Mouse (Mus musculus): ENCODE results near the gene Rbm10.

The Rbm10 gene

DNA sequence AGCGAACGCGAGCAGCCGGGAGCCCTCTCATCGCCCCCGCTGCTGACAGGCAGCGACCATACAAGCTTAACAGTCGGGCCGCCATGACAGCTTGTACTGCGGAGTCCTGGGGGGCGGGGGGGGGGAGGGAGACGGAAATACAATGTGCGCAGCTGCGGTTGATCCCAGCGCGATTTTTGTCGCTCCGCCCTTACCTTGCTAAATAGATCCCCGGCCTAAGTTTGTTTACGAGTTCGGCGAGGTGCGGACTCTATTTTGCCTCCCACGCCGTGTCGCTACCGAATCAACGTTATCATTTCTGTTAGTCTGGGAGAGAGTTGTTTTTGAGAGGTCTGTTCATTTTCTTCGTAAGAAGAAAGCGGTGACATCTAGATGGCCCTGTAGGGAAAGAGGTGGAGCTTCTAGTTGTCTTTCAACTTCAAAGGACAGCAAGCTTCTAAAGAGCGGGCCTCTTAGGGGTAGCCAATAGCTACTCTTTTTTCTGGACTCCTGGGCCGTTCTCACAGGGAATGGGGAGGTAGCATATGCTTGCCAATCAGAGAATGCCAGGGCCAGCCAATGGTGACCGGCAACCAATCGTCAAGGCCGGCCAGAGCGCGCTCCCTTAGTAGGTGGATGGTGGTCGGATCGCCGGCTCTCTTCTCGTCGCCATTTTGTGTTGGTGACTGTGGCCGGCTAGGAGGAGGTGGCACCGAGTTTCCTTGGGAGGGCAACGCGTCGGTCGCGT, at the start of gene Rbm10, which contains the start of gene Ndufb11:
Rbm10 (plus strand) TSS at position 328 of the 727 bp plus-strand sequence.
Ndufb11 (minus strand) TSS at position 444 of the 727 bp plus-strand sequence.
- DNase-seq (ENCODE audit: low spot score in 2 of 2), result peak; percentile 84

DNA sequence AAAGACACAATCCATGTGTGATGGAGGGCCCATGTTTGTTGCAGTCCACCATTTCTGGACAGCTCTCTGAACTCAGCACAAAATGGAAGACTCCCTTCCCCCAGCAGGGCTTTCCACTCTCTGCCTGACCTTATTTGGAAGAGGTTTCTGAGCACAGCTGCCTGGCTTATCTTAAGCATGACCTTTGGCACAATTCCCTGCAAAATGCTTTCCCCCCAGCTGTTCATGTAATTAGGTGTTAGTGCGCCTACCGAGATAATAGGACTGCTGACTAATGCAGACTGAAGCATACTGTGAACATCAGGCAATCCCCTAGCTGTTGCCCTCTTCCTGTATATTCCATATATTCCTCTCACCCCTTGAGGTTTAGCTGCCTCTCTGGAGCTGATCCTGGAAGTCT, 46.3 kb upstream of the Rbm10 start:
- DNase-seq (ENCODE audit: low spot score in 2 of 2), result no peak

DNA sequence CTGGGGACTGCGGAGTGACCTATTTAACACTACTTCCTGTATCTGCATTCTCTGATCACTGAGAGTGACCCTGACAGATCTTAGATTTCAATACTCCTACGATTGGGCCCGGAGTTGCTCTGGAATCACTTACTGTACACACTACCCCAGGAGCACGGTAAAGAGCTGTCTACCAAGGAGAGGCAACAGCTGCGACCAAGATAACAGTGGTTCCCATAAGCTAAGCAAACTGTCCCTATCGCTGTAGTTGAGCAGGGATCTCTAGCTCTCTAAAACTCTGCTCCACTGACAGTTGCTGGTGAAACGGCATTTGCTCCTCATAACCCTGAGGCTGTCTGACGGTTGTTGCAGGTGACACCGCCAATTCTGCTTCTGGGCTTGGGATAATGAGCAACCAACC, 44.6 kb upstream of the Rbm10 start:
- no peak for DNase-seq (ENCODE audit: low spot score in 2 of 2)

DNA sequence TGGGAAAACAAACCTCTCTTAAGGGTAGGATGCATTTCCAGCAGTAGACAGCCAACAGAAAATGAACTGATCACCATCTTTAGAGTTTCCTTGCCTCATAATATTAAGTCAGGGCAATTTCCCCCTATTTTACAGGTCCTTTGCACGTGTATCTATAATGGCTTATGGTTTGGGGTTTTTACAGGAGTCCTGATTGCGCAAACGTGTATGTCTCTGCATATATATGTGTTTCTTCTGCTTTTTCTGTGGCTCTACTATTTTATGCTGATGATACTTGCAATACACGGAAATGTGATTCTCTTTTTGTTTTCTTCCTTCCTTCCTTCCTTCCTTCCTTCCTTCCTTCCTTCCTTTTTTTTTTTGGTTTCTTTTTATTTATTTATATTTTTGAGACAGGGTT, 43.4 kb upstream of the Rbm10 start:
- DNase-seq (ENCODE audit: low spot score in 2 of 2), result no peak

DNA sequence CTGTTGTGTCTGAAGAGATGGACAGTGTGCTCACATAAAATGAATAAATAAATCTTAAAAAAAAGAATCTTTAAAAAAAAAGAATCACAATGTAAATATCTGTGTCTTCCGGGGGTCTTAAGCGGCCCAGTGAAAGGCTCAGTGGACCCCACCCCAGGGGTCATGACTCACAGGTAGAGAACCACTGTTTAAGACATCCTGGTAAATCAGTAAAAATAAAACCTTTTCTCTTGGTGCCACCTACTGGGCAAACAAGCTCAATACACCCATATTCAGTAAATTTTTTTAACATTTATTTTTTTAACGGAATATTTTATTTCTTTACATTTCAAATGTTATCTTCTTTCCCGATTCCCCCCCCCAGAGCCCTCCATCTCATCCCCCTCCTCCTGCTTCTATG, 29.3 kb upstream of the Rbm10 start:
- DNase-seq (ENCODE audit: low spot score in 2 of 2), result no peak

DNA sequence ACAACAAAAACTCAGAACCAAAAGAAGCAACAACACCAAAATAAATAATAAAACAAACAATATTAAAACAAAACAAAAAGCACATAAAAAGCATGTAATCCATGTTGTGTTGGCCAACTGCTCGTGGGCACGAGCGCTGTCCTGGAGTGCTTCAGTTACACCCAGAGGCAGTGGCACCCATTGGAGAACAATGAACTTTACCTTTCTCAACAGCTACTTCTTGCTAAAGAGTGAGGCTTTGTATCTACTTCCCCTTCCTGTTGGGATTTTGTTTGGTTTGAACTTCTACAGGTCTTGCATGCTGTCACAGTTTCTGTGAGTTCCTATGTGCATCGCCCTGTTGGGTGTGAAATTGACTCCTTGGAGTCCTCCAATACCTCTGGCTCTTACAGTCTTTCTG, 8.8 kb upstream of the Rbm10 start:
- no peak for DNase-seq (ENCODE audit: low spot score in 2 of 2)

DNA sequence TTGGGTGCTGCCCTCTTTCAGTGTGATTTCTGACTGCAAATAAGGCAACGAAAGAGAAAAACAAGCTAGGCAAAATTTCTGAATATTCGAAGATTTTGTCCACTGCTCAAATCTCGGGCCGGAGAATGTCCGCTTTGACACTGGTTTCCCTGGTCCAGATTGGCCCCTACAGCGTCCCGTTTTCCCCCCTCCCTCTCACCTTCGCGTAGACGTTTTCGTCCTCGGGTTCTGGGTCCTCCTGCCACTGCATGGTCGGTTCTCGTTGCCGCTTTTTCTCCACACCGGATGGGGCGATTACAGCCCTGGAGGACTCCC, 485 bp upstream of the Rbm10 start:
- no peak for DNase-seq (ENCODE audit: low spot score in 2 of 2)

DNA sequence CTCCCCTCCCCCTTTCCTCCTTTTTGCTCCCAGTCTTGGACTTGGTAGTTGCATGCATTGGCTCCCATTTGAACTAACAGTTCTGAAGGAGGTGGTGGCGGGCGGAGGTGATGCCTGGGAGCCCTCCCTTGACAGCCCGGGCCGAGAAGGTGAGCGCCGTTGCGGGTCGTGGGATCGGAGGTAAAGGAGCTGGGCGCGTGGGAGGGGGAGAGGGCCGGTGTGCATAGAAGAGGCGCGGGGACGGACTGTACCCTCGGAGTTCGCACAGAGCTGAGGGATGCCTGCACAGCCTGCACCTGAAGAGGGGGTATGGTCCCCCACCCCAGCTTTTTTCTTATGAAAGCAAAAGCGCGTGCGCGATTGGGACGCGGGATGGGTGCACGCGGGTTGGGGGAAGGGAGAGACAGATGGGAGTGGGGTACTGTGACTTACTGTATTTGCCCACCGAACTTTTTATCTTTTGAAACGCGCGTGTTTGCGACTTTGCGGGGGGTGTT, 648 bp downstream of the Rbm10 start:
- DNase-seq (ENCODE audit: low spot score in 2 of 2), result no peak

DNA sequence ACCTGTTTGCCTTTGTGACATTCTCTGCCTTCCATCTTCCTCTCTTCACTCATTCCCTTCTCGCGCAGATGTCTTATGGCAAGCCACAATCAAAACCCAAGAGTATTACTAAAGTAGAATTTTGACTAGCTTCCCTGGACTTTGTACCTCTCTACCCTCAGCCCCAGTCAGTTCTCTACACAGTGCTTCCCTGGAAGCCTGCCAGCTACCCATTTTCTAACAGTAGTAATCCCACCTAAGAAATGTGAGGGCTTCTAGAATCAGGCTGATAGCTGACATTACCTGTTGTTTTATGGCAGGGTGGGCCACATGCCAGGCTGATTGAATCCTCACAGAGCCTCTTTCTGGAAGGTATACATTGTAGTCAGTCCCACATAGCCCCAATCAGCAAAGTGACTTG, 20.8 kb downstream of the Rbm10 start:
- no peak for DNase-seq (ENCODE audit: low spot score in 2 of 2)

DNA sequence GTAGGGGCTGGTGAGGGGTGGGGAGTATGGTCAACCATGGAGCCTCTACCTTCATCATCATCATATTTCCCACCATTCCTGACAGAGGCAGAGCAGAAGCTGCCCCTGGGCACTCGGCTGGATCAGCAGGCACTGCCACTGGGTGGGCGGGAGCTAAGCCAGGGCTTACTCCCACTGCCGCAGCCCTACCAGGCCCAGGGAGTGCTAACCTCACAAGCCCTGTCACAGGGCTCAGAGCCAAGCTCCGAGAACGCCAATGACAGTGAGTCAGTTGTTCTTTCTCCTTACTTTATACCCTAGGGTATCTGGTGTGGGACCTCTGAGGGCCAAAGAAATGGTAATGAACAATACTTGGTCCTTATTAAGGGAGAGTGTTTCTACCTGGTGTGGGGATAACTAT, 27.5 kb downstream of the Rbm10 start:
- no peak for DNase-seq (ENCODE audit: low spot score in 2 of 2)

DNA sequence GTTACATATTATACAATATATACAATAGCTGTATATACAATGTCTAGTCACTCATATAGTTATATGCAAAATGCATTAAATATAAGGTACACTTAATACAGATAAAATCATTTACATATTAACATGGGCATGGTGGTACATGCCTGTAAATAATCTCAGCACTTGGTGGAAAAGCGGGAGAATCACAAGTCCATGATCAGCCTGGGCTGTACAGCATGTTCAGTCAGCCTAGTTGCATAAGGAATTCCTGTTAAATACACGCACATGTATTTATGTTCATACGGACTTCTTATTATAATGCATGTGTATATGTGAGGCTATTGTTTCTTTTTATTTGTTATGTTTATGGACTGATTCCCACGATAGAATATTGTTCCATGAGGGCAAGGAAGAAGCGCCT, 40.3 kb downstream of the Rbm10 start:
- no peak for DNase-seq (ENCODE audit: low spot score in 2 of 2)

DNA sequence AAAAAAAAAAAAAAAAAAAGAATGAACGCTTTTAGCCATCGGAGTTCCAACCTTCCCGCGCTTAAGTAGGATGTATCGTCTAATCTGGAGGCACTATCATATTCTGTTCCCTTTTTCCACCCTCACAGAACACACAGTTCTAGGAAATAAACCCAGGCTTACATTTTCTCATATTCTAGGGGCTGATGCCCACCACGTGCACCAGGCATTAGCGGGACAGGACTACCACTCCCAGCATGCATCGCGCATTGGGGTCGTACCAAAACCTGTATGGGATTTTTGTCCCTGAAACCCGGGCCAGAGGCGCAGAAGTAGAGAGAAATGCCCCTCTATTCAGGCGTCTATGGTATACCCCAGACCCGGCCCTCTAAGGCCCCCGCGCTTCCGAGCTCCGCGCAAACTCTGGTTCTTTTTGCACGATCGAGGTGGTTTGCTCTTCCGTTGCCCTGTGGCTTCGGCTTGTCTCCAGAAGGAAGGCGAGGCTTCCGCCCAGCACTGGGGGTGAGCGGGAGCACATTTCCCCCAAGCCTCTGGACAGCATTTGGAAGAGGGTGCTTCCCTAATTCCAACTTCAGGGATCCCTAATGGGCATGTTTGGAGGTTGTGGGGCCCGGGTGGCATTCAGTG, 40.8 kb downstream of the Rbm10 start, which contains the start of gene Uba1:
Uba1 (plus strand) TSS at position 301 of the 627 bp plus-strand sequence.
- DNase-seq (ENCODE audit: low spot score in 2 of 2), result peak; percentile 74 to 84

DNA sequence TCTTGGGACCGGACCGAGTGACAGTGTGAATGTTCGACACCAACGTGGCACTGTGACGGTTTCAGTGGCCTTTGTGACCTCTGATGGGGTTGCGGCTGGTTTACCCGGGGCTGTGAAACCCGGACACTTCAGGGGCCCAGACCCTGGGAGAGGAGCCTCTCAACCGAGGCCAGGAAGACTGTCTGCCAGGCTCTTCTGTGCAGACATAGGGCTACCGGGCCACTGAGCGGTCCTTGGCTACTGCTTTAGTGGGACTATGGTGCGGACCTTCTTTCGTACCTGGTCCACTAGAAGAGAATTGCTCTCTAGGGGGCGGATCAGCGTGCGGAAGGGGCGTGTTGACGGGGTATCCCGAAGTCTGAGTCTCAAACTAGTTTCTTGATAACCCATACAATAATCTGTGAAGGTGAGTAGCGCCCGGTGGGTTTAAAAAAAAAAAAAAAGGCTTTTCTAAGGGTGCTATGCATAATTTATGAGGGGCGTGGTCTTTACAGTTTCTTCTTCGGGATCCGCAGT, 41.6 kb downstream of the Rbm10 start:
- DNase-seq (ENCODE audit: low spot score in 2 of 2), result peak; percentile 2 to 4

DNA sequence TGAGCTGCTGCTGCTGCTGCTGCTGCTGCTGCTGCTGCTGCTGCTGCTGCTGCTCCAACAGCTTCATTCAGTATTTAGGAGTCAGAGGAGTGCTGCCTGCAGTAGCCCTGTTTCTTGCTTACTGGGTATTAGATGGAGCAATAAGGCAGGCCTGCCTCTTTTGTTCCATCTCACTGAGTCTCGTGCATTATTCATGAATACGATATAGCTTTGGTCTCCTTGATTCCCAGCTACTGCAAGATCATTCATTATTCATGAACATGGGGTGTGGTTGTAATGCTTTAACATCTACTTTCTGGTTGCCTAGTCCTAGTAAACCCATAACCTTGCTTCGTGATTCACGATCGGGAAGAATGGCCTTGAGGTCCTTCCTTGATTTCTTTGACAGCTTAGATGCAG, 45.0 kb downstream of the Rbm10 start:
- no peak for DNase-seq (ENCODE audit: low spot score in 2 of 2)

DNA sequence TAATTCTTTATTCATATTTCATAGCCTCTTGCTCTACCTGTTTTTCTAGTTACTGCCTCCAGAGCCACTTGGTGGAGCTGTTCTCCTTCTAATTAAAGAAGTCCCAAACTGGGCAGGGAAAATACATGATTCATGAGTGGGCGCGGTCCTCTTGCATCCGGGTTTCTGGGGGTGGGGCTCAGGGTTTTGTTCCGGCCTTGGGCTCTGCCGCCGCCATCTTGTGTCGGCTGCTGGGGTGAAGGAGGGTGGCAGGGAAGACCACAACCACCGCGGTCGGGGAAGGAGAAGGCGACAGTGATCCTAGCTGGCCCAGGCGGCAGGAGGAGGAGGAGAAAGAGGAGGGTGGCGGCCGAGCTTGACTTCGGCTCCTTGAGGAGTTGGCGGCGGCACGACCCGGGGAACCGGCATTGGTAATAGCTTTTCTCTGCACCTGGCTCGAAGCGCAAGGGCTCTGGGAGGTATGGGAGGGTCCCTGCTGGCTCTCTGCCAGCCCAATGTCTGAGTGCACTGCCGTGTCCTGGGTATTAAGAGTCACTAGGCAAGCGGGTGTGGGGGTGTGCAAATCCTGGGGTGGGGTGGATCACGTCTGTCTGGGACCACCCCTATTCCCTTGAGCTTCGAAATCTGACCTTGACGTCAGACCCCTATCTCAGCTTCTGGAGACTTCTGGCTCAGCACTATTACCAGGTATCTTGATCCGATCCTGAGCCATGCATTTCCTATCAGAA, 45.6 kb downstream of the Rbm10 start:
- DNase-seq (ENCODE audit: low spot score in 2 of 2), result peak; percentile 82 to 87

DNA sequence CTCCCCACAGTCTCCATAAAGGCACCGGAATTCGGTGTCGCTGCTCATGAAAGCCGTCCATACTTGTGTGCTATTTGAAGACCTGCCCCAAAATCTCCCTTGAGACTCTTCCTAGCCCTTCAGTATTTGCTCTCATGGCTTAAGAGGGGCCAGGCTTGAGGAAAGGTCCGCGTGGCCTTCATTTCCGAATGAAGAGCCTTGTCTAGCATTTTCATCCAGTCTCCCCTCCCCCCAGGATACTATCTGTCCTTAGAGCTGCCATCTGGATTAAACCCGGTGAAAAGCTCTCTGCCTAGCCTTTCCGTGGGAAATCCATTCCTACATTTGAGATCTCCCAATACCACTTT, 46.1 kb downstream of the Rbm10 start:
- DNase-seq (ENCODE audit: low spot score in 2 of 2), result no peak

DNA sequence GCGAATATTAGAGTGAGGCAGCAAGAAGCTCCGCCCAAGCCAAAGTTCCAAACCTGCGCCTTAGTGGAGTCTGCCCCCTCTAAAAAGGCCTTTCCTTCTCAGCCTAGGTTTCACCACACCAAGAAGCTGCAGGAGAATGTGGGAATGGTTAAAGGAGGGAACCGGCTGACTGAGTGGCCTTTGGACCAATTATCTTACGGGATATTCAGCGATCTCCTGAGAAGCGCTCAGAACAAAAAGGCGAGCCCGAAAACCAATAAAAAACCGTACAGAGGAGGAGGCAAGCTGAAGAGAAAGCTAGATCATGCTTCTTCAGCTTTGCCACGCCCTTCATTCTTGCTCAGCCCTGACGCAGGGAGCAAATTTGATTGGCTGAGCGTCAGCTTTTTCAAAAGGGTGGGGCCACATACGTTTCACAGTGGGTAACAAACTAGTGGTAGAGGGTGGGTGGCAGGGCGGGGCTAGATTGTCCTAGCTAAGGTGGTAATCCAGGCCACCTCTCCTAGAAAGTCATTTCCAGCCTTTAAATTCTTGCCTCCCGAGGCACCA, 70.3 kb downstream of the Rbm10 start, which contains the start of gene Cdk16:
Cdk16 (plus strand) TSS at position 436 of the 549 bp plus-strand sequence.
- peak; percentile 85 to 86 for DNase-seq (ENCODE audit: low spot score in 2 of 2)

DNA sequence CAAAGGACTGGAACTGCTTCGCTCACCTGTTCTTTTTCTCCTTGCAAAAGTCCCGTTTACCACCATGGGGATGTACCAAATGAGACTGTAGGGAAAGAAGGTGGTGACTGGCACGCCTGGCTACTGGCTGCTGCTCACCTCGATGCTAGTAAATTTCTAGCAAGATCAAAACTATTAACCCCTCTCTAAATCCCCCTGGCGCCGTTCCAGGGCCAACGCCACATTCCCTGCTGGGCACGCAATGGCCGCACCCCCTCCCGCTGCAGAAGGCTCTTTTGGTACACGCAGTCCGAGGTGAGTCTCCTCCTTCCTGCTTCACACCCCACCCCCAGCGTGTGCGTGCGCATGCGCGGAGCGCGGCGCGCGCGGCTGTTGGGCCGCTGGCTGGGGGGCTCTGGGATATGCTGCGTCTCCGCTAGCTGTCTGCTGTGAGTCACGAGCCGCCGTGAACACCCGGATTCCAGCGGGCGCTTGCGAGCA, 70.8 kb downstream of the Rbm10 start:
- peak; percentile 78 to 82 for DNase-seq (ENCODE audit: low spot score in 2 of 2)

DNA sequence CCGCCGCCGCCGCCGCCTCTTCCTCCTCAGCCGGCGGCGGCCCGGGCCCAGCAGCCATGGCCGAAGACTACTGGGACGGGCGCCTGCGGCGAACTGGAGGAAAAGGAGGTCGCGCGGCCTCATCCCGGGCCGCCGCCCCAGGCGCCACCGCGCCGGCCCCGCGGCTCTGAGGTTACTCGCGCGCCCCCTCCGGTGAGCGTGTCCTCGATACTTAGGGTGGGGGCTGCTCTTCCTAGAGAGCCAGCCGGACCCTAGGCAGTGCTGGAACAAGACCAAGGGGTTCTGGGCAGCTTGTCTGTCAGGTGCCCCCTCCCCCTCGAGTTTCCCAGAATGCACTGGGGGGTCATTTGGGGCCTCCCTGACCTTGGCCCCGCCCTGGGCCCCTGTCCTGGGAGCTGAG, 71.3 kb downstream of the Rbm10 start:
- peak; percentile 36 for DNase-seq (ENCODE audit: low spot score in 2 of 2)

DNA sequence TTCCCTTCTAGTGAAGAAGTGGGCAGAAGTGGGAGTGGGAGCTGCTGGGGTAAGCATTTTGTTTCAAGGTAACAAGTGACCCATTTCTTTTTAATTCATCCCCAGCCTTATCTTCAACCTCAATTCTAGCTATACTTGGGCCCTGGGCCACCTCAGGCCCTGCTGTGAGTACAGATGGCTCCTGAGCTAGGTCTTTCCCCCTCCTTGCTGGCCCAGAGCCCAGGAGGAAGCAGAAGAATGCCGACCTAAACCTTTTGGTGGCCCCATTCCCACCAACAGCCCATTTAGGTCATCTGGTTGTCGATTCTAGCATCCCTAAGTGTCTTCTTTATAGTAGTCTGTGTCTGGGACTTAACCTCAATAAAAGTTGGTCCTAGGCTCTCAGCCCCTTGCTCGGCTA, 74.3 kb downstream of the Rbm10 start:
- no peak for DNase-seq (ENCODE audit: low spot score in 2 of 2)

DNA sequence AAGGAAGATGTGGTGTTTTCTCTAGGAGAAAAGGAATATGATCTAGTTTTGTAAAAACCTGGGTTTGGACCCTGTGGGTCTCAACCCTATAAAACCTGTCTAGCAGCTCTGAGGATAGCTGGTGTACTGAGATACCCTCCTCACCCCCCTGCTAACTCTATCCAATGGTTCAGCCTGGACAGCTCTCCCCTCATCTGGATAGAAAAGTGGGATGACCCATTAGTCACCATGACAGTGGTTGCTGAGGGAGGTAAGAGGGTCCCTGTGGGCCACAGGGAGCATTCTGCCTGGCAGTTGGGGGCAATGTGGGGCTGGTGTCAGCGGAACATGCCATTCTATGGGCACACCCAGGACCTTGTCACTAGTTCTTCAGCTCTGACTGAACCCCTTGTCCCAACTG, 75.3 kb downstream of the Rbm10 start:
- no peak for DNase-seq (ENCODE audit: low spot score in 2 of 2)

DNA sequence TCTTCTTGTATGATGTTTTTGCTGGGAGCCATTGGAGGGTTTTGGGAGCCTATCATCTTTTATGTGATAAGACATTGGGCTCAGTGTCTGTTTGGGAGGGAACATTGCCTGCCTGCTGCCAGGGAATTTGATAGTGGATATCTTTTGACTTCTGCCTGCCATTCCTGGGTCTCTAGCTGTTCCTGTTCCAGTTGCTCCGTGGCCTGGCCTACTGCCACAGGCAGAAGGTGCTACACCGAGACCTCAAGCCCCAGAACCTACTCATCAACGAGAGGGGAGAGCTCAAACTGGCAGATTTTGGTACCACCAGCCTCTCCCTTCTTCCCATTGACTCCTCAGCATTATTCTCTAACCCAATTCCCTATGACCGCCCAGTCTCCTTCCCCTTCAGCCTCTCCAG, 78.5 kb downstream of the Rbm10 start:
- no peak for DNase-seq (ENCODE audit: low spot score in 2 of 2)

Measured in natural killer cell, adult 2 months (primary cell).